Mouse (Mus musculus) E14TG2a.4 (cell line): ENCODE results near the gene Calcr.

ENCODE experiments used
- H3K27me3 ChIP-seq: 2 replicates; pipeline ENCODE4 v1.6.1; 2014; ENCODE audit warnings: low read length, control low read depth; ENCODE audit not compliant: insufficient read depth
- H3K36me3 ChIP-seq: 2 replicates; pipeline ENCODE4 v1.6.1; 2014; ENCODE audit warnings: low read length, control low read depth; ENCODE audit not compliant: insufficient read depth
- H3K4me1 ChIP-seq: replicated peaks from 2 replicates; pipeline ENCODE4 v1.6.1; 2014; ENCODE audit warnings: low read depth, low read length, control low read depth
- H3K4me3 ChIP-seq: replicated peaks from 2 replicates; pipeline ENCODE4 v1.5.1; 2014; ENCODE audit warnings: mild to moderate bottlenecking, low read length
- H3K9me3 ChIP-seq: 2 replicates; pipeline ENCODE4 v1.6.1; 2014; ENCODE audit warnings: low read length, control low read depth
- CTCF ChIP-seq: conservative IDR thresholded peaks from 2 replicates; pipeline ENCODE4 v1.5.1; 2014; ENCODE audit warnings: low read length
- NANOG ChIP-seq: IDR thresholded peaks from 2 replicates; pipeline ENCODE4 v1.6.1; 2014; ENCODE audit warnings: borderline replicate concordance, low read length, mixed read lengths
- POU5F1 ChIP-seq: IDR thresholded peaks from 2 replicates; pipeline ENCODE4 v1.6.1; 2014; ENCODE audit warnings: low read length, borderline replicate concordance

The Calcr gene

GRCm38 (mm10) chr6:3764230-3764764 lies at the start of gene Calcr:
Gene Calcr, minus strand, starts transcription at chr6:3764714.
- Histone ChIP-seq H3K27me3 (peaks cover 40% of the 10 kb centered on the region), H3K4me1 (peaks cover 13% of the 10 kb centered on the region; the same call in 1 of the 2 replicates), H3K9me3 (no peaks in the 10 kb centered on the region), H3K4me3 (peak within 1 kb of the TSS; percentile 79), H3K36me3 (no peaks in the 10 kb centered on the region)
- no peak for TF ChIP-seq POU5F1
- TF ChIP-seq NANOG = no peak
- no peak for TF ChIP-seq CTCF

- H3K27me3 ChIP-seq = peaks cover 33% of the 10 kb centered on the region
These were observed 3.0 kb upstream of the Calcr start for GRCm38 (mm10) chr6:3767485-3767884.

GRCm38 (mm10) chr6:3763171-3763967 lies 1.1 kb downstream of the Calcr start:
- Histone ChIP-seq H3K9me3 (no peaks in the 10 kb centered on the region), H3K36me3 (no peaks in the 10 kb centered on the region), H3K4me1 (peaks cover 13% of the 10 kb centered on the region; the same call in 1 of the 2 replicates), H3K4me3 (peak overlapping the region; percentile 79), H3K27me3 (peaks cover 40% of the 10 kb centered on the region)
- TF ChIP-seq NANOG (no peak), POU5F1 (no peak), CTCF (no peak)

More at GRCm38 (mm10) chr6:3767485-3767884, 3.0 kb upstream of the Calcr start:
- no peaks in the 10 kb centered on the region for H3K9me3 ChIP-seq
- H3K36me3 ChIP-seq = no peaks in the 10 kb centered on the region
- TF ChIP-seq CTCF (no peak), POU5F1 (no peak), NANOG (no peak)
- H3K4me3 ChIP-seq = no peak overlapping the region
- peaks cover 13% of the 10 kb centered on the region; the same call in 1 of the 2 replicates for H3K4me1 ChIP-seq

- H3K9me3 ChIP-seq = no peaks in the 10 kb centered on the region
- H3K4me1 ChIP-seq = no peaks in the 10 kb centered on the region
- H3K27me3 ChIP-seq = no peaks in the 10 kb centered on the region
- H3K4me3 ChIP-seq = no peak overlapping the region
- H3K36me3 ChIP-seq = no peaks in the 10 kb centered on the region
- TF ChIP-seq NANOG (no peak), CTCF (no peak)
These were observed 12.9 kb downstream of the Calcr start for GRCm38 (mm10) chr6:3751576-3751975.

GRCm38 (mm10) chr6:3749624-3750023 lies 14.9 kb downstream of the Calcr start:
- Histone ChIP-seq H3K4me1 (no peaks in the 10 kb centered on the region), H3K9me3 (no peaks in the 10 kb centered on the region), H3K4me3 (no peak overlapping the region), H3K36me3 (no peaks in the 10 kb centered on the region), H3K27me3 (no peaks in the 10 kb centered on the region)
- TF ChIP-seq NANOG = no peak
- TF ChIP-seq POU5F1 = no peak
- TF ChIP-seq CTCF = no peak

GRCm38 (mm10) chr6:3745546-3745945 lies 19.0 kb downstream of the Calcr start:
- no peak for TF ChIP-seq POU5F1
- TF ChIP-seq CTCF = peak; percentile 13; the same call in 1 of the 2 replicates
- TF ChIP-seq NANOG = no peak
- no peaks in the 10 kb centered on the region; the same call in 1 of the 2 replicates for H3K4me1 ChIP-seq
- no peaks in the 10 kb centered on the region for H3K27me3 ChIP-seq
- no peaks in the 10 kb centered on the region for H3K9me3 ChIP-seq
- H3K4me3 ChIP-seq = no peak overlapping the region
- H3K36me3 ChIP-seq = no peaks in the 10 kb centered on the region

GRCm38 (mm10) chr6:3741996-3742713 lies 22.4 kb downstream of the Calcr start:
- no peaks in the 10 kb centered on the region; the same call in 1 of the 2 replicates for H3K4me1 ChIP-seq
- no peaks in the 10 kb centered on the region for H3K9me3 ChIP-seq
- TF ChIP-seq POU5F1 (no peak), NANOG (no peak), CTCF (no peak)
- no peaks in the 10 kb centered on the region for H3K27me3 ChIP-seq
- H3K36me3 ChIP-seq = no peaks in the 10 kb centered on the region
- H3K4me3 ChIP-seq = no peak overlapping the region

- Histone ChIP-seq H3K27me3 (no peaks in the 10 kb centered on the region), H3K9me3 (no peaks in the 10 kb centered on the region), H3K4me1 (no peaks in the 10 kb centered on the region; the same call in 1 of the 2 replicates), H3K36me3 (no peaks in the 10 kb centered on the region), H3K4me3 (peak overlapping the region; percentile 51)
- TF ChIP-seq POU5F1 (no peak), CTCF (no peak), NANOG (no peak)
These were observed 23.2 kb downstream of the Calcr start for GRCm38 (mm10) chr6:3741296-3741695.
